Mouse (Mus musculus): ENCODE measurements at regions not wholly inside any gene's neighbourhood (a gene's known extent, or its start where the extent isn't known, plus 50 kb on each side); places are given as distances from the start of the nearest gene placed in this dataset.
"Not testable (repeated sequence)": the region's sequence is repeated elsewhere in the genome, so short reads cannot be mapped to it uniquely, and the experiment has no call there.

DNA sequence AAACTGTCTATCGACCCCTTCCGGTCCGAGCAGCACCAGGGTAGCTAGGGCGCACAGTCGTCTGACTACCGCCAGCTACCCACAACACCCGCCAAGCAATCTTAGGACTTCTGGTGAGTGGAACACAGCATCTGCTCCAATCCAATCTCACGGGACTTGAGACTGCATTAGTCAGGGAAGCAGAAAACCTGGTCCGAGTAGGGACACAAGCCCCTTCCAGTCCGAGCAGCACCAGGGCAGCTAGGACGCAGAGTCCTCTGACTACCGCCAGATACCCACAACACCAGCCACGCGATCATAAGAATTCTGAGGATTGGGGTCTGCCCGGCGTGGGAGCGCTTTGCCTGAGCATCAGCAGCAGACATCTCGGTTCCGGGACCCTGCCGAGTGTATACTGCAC is 79.6 kb downstream of the Gm10715 start:
- 88% methylated on average over 20 of the region's 20 CpGs for WGBS
- H3K4me3 ChIP-seq (ENCODE audit: low read depth, low read length); ATAC-seq; H3K27me3 ChIP-seq (replicated peaks; ENCODE audit: insufficient read depth, low read length); H3K9ac ChIP-seq (replicated peaks; ENCODE audit: low read depth); H3K36me3 ChIP-seq (ENCODE audit: insufficient read depth, low read length); H3K4me1 ChIP-seq (ENCODE audit: insufficient read depth, low read depth, low read length); H3K27ac ChIP-seq (ENCODE audit: low read length); H3K9me3 ChIP-seq (ENCODE audit: low read length); DNase-seq (ENCODE audit: low spot score); H3K4me2 ChIP-seq (replicated peaks; ENCODE audit: low read depth, low read length): not testable (repeated sequence)

DNA sequence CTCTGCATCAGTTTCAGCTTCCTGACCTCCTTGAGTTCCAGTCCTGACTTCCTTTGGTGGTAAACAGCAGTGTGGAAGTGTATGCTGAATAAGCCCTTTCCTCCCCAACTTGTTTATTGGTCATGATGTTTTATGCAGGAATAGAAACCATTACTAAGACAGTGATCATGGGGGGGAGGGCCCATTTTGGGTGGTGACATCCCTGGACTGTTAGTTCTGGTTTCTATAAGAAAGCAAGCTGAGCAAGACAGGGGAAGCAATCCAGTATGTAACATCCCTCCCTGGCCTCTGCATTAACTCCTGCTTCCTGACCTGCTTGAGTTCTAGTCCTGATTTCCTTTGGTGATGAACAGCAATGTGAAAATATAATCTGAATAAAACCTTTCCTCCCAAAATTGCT is 124.5 kb downstream of the Gm10715 start:
- Histone ChIP-seq H3K9me3 (ENCODE audit: low read length) (no peaks in the 10 kb centered on the region; the same call in 1 of the 2 replicates), H3K27me3 (replicated peaks; ENCODE audit: insufficient read depth, low read length) (no peaks in the 10 kb centered on the region), H3K4me3 (ENCODE audit: low read depth, low read length) (no peak overlapping the region), H3K27ac (ENCODE audit: low read length) (no peak overlapping the region), H3K4me2 (replicated peaks; ENCODE audit: low read depth, low read length) (no peak overlapping the region), H3K36me3 (ENCODE audit: insufficient read depth, low read length) (no peaks in the 10 kb centered on the region), H3K4me1 (ENCODE audit: insufficient read depth, low read depth, low read length) (no peaks in the 10 kb centered on the region), H3K9ac (replicated peaks; ENCODE audit: low read depth) (no peak overlapping the region)
- no peak for DNase-seq (ENCODE audit: low spot score)
- ATAC-seq, result no peak
- no peak for TF ChIP-seq EP300 (IDR thresholded peaks at IDR 0.05)

DNA sequence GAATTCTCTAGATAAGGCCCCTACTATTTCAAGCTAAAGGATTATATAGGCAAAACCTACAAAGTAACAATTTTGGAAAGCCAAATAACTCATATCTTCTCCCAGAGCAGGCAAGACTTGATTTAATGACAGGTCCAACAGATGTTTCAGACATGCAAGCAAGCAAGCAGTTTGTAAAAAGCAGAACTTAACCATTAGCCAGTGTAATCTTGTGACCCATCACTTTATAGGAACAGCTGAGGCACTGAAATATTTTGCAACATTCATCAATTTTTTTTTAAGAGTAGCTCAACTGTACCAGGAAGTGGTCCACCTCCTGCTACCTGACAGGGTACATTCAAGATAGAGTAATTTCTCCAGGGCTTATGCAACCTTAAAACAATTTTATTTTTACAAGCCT is 147.7 kb downstream of the Gm10715 start:
- H3K4me2 ChIP-seq (replicated peaks; ENCODE audit: low read depth, low read length), result no peak overlapping the region

DNA sequence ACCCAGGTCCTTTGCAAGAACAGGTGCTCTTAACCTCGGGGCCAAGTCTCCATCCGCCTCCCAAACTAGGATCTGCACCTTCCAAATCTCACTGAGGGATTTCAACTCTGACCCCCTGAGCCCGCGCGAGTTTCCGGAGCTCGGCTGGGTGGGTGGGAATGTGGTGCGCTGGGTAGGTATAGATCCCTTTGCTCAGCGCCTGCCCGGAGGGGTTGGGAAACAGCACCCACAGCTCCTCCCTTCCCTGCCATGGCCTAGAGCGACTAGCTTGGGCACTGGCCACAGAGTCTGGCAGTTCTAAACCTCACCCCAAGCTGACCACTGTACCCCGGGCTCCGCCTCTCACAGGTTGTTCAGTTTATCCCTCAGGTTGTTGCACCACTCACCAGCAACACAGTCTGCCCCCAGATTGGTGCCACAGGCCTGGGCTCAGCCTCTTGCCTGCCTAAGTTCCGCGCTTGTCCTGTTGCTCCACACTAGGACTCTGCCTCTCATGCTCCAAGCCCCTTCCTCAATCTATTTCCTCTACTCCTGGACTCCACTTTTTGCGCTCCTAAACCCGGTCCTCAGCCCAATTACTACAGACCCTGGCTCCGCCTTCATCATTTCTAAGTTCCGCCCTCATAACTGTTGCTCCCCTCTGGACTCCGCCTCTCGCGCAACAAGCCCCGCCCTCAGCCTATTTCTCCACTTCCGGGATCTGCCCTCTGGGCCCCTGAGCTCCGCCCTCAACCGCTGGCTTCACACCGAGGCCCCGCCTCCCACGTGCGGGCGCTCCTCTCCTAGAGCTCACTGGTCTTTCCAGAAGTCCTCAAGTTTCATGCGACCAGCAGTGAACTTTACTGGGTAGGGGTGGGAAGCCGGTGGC is 135.6 kb upstream of the Alkbh8 start:
- no peaks in the 10 kb centered on the region for H3K27me3 ChIP-seq (replicated peaks; ENCODE audit: insufficient read depth, low read length)
- H3K4me1 ChIP-seq (ENCODE audit: insufficient read depth, low read depth, low read length), result no peaks in the 10 kb centered on the region
- ATAC-seq, result no peak
- TF ChIP-seq CTCF (IDR thresholded peaks at IDR 0.05), result no peak
- no peak for TF ChIP-seq EP300 (IDR thresholded peaks at IDR 0.05)
- DNase-seq (ENCODE audit: low spot score), result no peak
- no peaks in the 10 kb centered on the region for H3K9me3 ChIP-seq (ENCODE audit: low read length)
- no peak overlapping the region for H3K4me2 ChIP-seq (replicated peaks; ENCODE audit: low read depth, low read length)
- WGBS, result 29% methylated on average over 33 of the region's 33 CpGs
- H3K27ac ChIP-seq (ENCODE audit: low read length), result no peak overlapping the region
- H3K36me3 ChIP-seq (ENCODE audit: insufficient read depth, low read length), result no peaks in the 10 kb centered on the region
- H3K9ac ChIP-seq (replicated peaks; ENCODE audit: low read depth), result no peak overlapping the region
- no peak overlapping the region for H3K4me3 ChIP-seq (ENCODE audit: low read depth, low read length)

More for the DNA sequence above, 147.7 kb downstream of the Gm10715 start:
- no peaks in the 10 kb centered on the region for H3K27me3 ChIP-seq (replicated peaks; ENCODE audit: insufficient read depth, low read length)
- H3K4me3 ChIP-seq (ENCODE audit: low read depth, low read length), result no peak overlapping the region
- H3K27ac ChIP-seq (ENCODE audit: low read length), result no peak overlapping the region
- peaks cover 4% of the 10 kb centered on the region; the same call in 1 of the 2 replicates for H3K9me3 ChIP-seq (ENCODE audit: low read length)
- H3K4me1 ChIP-seq (ENCODE audit: insufficient read depth, low read depth, low read length), result no peaks in the 10 kb centered on the region
- no peak for ATAC-seq
- TF ChIP-seq CTCF (IDR thresholded peaks at IDR 0.05) (no peak), EP300 (IDR thresholded peaks at IDR 0.05) (no peak)
- no peak for DNase-seq (ENCODE audit: low spot score)
- H3K9ac ChIP-seq (replicated peaks; ENCODE audit: low read depth), result no peak overlapping the region
- H3K36me3 ChIP-seq (ENCODE audit: insufficient read depth, low read length), result no peaks in the 10 kb centered on the region

DNA sequence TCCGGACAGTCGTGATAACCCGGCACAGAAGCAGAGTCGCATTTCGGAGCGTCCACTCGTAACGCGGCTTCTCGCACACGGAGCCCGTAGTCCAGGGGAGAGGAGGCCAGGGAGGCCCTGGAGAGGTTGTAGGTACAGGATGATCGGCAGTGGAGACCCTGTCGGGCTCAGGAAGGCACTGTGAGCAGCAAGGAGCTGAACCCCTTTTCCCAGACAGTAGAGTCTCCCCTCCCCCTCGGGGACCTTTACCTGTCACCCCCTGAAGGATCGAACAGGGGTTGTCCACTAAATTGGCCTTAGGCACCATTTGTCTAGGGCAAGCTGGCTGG is 135.0 kb upstream of the Alkbh8 start:
- 56% methylated on average over 16 of the region's 16 CpGs for WGBS

DNA sequence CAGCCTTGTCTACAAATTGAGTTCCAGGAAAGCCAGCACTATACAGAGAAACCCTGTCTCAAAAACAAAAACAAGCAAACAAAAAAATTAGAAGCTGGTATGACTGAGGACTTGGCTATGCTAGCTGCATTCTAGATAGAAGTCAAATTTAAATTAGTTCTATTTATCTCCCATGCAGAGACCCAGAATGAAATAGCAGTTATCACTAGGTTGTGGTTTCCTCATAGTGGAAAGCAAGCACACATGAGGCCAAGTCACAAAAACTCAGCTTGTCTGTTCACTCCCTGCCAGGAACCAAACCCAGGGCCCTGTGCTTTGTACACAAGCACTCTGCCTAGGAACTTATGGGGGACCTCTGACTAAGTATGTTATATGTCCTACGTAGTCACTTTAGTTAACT is 126.8 kb upstream of the Alkbh8 start:
- H3K4me3 ChIP-seq (ENCODE audit: low read depth, low read length); DNase-seq (ENCODE audit: low spot score); H3K9ac ChIP-seq (replicated peaks; ENCODE audit: low read depth); H3K9me3 ChIP-seq (ENCODE audit: low read length); H3K36me3 ChIP-seq (ENCODE audit: insufficient read depth, low read length); ATAC-seq; H3K27me3 ChIP-seq (replicated peaks; ENCODE audit: insufficient read depth, low read length); H3K27ac ChIP-seq (ENCODE audit: low read length); H3K4me2 ChIP-seq (replicated peaks; ENCODE audit: low read depth, low read length); H3K4me1 ChIP-seq (ENCODE audit: insufficient read depth, low read depth, low read length): not testable (repeated sequence)
- 100% methylated on average over 1 of the region's 1 CpGs for WGBS

More for the DNA sequence above, 135.0 kb upstream of the Alkbh8 start:
- DNase-seq (ENCODE audit: low spot score); H3K9ac ChIP-seq (replicated peaks; ENCODE audit: low read depth); H3K4me2 ChIP-seq (replicated peaks; ENCODE audit: low read depth, low read length); H3K4me3 ChIP-seq (ENCODE audit: low read depth, low read length); H3K27ac ChIP-seq (ENCODE audit: low read length); H3K27me3 ChIP-seq (replicated peaks; ENCODE audit: insufficient read depth, low read length); ATAC-seq; H3K9me3 ChIP-seq (ENCODE audit: low read length); H3K4me1 ChIP-seq (ENCODE audit: insufficient read depth, low read depth, low read length); H3K36me3 ChIP-seq (ENCODE audit: insufficient read depth, low read length): not testable (repeated sequence)
